Mouse (Mus musculus): ENCODE results near the gene Ablim2. TPM values are rescaled to one million over a fixed set of nuclear protein-coding genes. Genes with fewer than 3 reads are reported as not detected.

The Ablim2 gene
- total RNA-seq (2015) (0.59 TPM in 1 of 2 replicates, not detected in the other), total RNA-seq (2017) (0.14 TPM in 1 of 2 replicates, not detected in the other)

- peak; percentile 87 for ATAC-seq (replicated peaks; ENCODE audit: poor library complexity)
Observed at GRCm38 (mm10) chr5:35757639-35758001, at the start of gene Ablim2. Gene Ablim2, plus strand, starts transcription at chr5:35757880.

GRCm38 (mm10) chr5:35710481-35710880, 47.2 kb upstream of the Ablim2 start:
- no peak for ATAC-seq (replicated peaks; ENCODE audit: poor library complexity)

GRCm38 (mm10) chr5:35710931-35711330, 46.7 kb upstream of the Ablim2 start:
- no peak for ATAC-seq (replicated peaks; ENCODE audit: poor library complexity)

- no peak for ATAC-seq (replicated peaks; ENCODE audit: poor library complexity)
Observed at GRCm38 (mm10) chr5:35712517-35712916, 45.2 kb upstream of the Ablim2 start.

- peak; percentile 95 for ATAC-seq (replicated peaks; ENCODE audit: poor library complexity)
Observed at GRCm38 (mm10) chr5:35713649-35714354, 43.9 kb upstream of the Ablim2 start.

- no peak for ATAC-seq (replicated peaks; ENCODE audit: poor library complexity)
Observed at GRCm38 (mm10) chr5:35717455-35717854, 40.2 kb upstream of the Ablim2 start.

GRCm38 (mm10) chr5:35717946-35718345, 39.7 kb upstream of the Ablim2 start:
- no peak for ATAC-seq (replicated peaks; ENCODE audit: poor library complexity)

- ATAC-seq (replicated peaks; ENCODE audit: poor library complexity): no peak
Observed at GRCm38 (mm10) chr5:35718817-35719216, 38.9 kb upstream of the Ablim2 start.

GRCm38 (mm10) chr5:35719343-35719742, 38.3 kb upstream of the Ablim2 start:
- no peak for ATAC-seq (replicated peaks; ENCODE audit: poor library complexity)

GRCm38 (mm10) chr5:35719880-35720279, 37.8 kb upstream of the Ablim2 start:
- no peak for ATAC-seq (replicated peaks; ENCODE audit: poor library complexity)

GRCm38 (mm10) chr5:35721933-35722332, 35.7 kb upstream of the Ablim2 start:
- ATAC-seq (replicated peaks; ENCODE audit: poor library complexity): no peak

GRCm38 (mm10) chr5:35722654-35723053, 35.0 kb upstream of the Ablim2 start:
- ATAC-seq (replicated peaks; ENCODE audit: poor library complexity): no peak

- ATAC-seq (replicated peaks; ENCODE audit: poor library complexity): no peak
Observed at GRCm38 (mm10) chr5:35723900-35724299, 33.8 kb upstream of the Ablim2 start.

GRCm38 (mm10) chr5:35725840-35726239, 31.8 kb upstream of the Ablim2 start:
- peak; percentile 54 for ATAC-seq (replicated peaks; ENCODE audit: poor library complexity)

- ATAC-seq (replicated peaks; ENCODE audit: poor library complexity): no peak
Observed at GRCm38 (mm10) chr5:35727447-35727846, 30.2 kb upstream of the Ablim2 start.

GRCm38 (mm10) chr5:35728344-35728956, 29.2 kb upstream of the Ablim2 start:
- ATAC-seq (replicated peaks; ENCODE audit: poor library complexity): peak; percentile 56

- ATAC-seq (replicated peaks; ENCODE audit: poor library complexity): peak; percentile 78
Observed at GRCm38 (mm10) chr5:35728957-35729460, 28.7 kb upstream of the Ablim2 start.

- no peak for ATAC-seq (replicated peaks; ENCODE audit: poor library complexity)
Observed at GRCm38 (mm10) chr5:35729844-35730243, 27.8 kb upstream of the Ablim2 start.

GRCm38 (mm10) chr5:35730552-35730951, 27.1 kb upstream of the Ablim2 start:
- no peak for ATAC-seq (replicated peaks; ENCODE audit: poor library complexity)

GRCm38 (mm10) chr5:35731006-35731405, 26.7 kb upstream of the Ablim2 start:
- ATAC-seq (replicated peaks; ENCODE audit: poor library complexity): no peak

GRCm38 (mm10) chr5:35733523-35733922, 24.2 kb upstream of the Ablim2 start:
- ATAC-seq (replicated peaks; ENCODE audit: poor library complexity): no peak

- ATAC-seq (replicated peaks; ENCODE audit: poor library complexity): no peak
Observed at GRCm38 (mm10) chr5:35737231-35737901, 20.3 kb upstream of the Ablim2 start.

Data from megakaryocyte progenitor cell, adult 5-6 weeks (primary cell).